Mouse (Mus musculus): ENCODE results near the gene Tbx10. TPM values are rescaled to one million over a fixed set of nuclear protein-coding genes. Genes with fewer than 3 reads are reported as not detected.

Tbx10 gene
- polyA plus RNA-seq, 1 experiment from 2014 or later, result not detected

DNA sequence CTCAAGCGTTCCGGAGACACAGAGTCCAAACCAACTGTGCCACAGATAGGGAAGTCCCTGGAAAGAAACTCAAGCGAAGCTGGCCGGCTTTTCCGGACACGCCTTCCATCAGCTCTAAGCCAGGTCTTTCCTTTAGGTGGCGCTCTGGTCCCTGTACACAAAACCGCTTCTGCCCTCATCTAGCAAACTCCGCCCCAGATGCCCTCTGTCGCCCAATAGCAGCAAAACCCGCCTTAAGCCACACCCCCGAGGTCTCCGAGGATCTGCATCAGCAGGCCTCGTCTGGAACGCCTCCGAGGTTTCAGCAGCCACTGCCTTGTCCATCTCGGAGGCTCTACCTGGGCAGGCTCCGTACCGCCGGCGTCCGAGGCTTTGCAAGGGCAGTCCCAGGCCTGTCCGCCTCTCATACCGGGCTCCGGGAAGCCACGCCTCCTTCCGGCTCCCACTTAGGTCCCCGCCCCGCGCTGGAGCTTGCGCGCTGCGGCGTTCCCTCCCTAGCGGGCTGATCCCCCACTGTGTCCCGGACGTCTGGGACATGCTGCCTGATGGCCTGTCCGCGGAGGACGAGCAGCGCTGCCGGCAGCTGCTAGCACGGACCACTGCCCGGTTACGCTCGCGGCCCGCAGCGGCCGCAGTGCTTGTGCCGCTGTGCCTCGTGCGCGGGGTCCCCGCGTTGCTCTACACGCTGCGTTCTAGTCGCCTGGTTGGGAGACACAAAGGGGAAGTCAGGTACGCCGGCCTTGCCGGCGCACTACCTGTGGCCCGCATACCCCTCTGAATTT is 7.8 kb downstream of the Tbx10 start, which contains the start of the genes Nudt8 and Gm49405:
Gene Nudt8 (plus strand): TSS at position 462 of the 782 bp plus-strand sequence.
Gene Gm49405 (plus strand): TSS at position 508 of the 782 bp plus-strand sequence.
- peak within 1 kb of the TSS; percentile 95 for H3K27ac ChIP-seq (replicated peaks; ENCODE audit: low read depth, low read length)
- H3K36me3 ChIP-seq (replicated peaks; ENCODE audit: control insufficient read depth, insufficient read depth, low read depth, low read length), result no peaks in the 10 kb centered on the region
- ATAC-seq (replicated peaks; ENCODE audit: insufficient number of reproducible peaks, low FRiP score, low TSS enrichment, low read depth), result peak; percentile 88

DNA sequence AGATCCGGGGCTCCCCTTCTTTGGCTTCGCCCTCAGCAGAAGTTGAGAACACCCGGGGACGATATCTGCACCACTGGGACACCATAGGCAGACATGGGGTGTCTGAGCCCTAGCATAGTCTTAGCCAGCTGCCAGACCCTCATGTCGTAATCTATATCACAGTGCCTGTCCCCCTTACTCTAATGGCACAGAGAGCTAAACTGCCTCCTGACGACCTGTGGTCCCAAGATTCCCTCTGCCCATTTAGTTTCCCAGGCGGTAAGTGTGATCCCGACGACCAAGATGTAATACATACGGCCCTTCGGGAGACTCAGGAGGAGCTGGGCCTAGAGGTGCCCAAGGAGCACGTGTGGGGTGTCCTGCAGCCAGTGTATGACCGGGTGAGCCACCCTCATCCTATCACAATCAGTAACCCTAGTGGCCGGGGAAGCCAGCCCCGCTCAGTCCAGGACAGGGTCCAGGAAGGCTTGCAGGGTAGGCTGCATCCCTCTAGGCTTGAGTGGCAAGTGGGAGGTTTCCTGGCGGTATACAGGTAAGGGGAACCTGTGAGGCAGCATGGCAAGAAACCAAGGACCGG is 8.5 kb downstream of the Tbx10 start:
- DNase-seq (ENCODE audit: low spot score), result peak; percentile 37
- ATAC-seq (replicated peaks; ENCODE audit: insufficient number of reproducible peaks, low FRiP score, low TSS enrichment, low read depth), result peak; percentile 24
- H3K9ac ChIP-seq (replicated peaks; ENCODE audit: low read length), result peak overlapping the region; percentile 93
- H3K27me3 ChIP-seq (ENCODE audit: control insufficient read depth, insufficient read depth, low read length), result no peaks in the 10 kb centered on the region
- peak overlapping the region; percentile 78 for H3K4me3 ChIP-seq (ENCODE audit: low read depth, low read length)
- peaks cover 4% of the 10 kb centered on the region; the same call in 1 of the 2 replicates for H3K4me1 ChIP-seq (ENCODE audit: control insufficient read depth, insufficient read depth, low read length)
- H3K4me2 ChIP-seq (ENCODE audit: low read depth, low read length), result peak overlapping the region; percentile 92
- peak overlapping the region; percentile 95 for H3K27ac ChIP-seq (replicated peaks; ENCODE audit: low read depth, low read length)
- WGBS, result 19% methylated on average over 17 of the region's 17 CpGs
- no peaks in the 10 kb centered on the region for H3K9me3 ChIP-seq (replicated peaks; ENCODE audit: control insufficient read depth, low read length)
- peaks cover 3% of the 10 kb centered on the region; the same call in 1 of the 2 replicates for H3K36me3 ChIP-seq (replicated peaks; ENCODE audit: control insufficient read depth, insufficient read depth, low read depth, low read length)

More for the DNA sequence above, 7.8 kb downstream of the Tbx10 start, which contains the start of the genes Nudt8 and Gm49405:
- WGBS, result under 1% methylated on average over 64 of the region's 64 CpGs
- peaks cover 4% of the 10 kb centered on the region; the same call in 1 of the 2 replicates for H3K4me1 ChIP-seq (ENCODE audit: control insufficient read depth, insufficient read depth, low read length)
- DNase-seq (ENCODE audit: low spot score), result peak; percentile 97
- peak within 1 kb of the TSS; percentile 78 for H3K4me3 ChIP-seq (ENCODE audit: low read depth, low read length)
- H3K4me2 ChIP-seq (ENCODE audit: low read depth, low read length), result peak within 1 kb of the TSS; percentile 92
- H3K9me3 ChIP-seq (replicated peaks; ENCODE audit: control insufficient read depth, low read length), result no peaks in the 10 kb centered on the region
- H3K9ac ChIP-seq (replicated peaks; ENCODE audit: low read length), result peak within 1 kb of the TSS; percentile 93
- no peaks in the 10 kb centered on the region for H3K27me3 ChIP-seq (ENCODE audit: control insufficient read depth, insufficient read depth, low read length)

DNA sequence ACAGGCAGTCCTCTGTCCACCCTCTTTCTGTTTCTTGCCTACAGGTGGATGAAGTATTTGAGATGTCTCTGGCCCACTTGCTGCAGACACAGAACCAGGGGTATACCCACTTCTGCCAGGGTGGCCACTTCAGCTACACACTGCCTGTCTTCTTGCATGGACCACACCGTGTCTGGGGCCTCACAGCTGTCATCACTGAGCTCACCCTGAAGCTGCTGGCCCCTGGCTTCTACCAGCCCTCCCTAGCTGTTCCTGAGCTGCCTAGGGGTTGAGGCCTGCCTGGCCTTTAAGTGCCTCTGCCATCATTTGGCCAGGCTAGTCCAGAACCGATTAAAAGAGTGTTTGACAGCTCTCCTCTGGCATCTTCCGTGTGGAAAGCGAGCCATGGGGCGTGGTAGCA is 9.2 kb downstream of the Tbx10 start:
- H3K4me1 ChIP-seq (ENCODE audit: control insufficient read depth, insufficient read depth, low read length), result peaks cover 4% of the 10 kb centered on the region; the same call in 1 of the 2 replicates
- no peak overlapping the region for H3K27ac ChIP-seq (replicated peaks; ENCODE audit: low read depth, low read length)
- WGBS, result 87% methylated on average over 5 of the region's 5 CpGs
- H3K4me2 ChIP-seq (ENCODE audit: low read depth, low read length), result no peak overlapping the region
- peaks cover 6% of the 10 kb centered on the region; the same call in 1 of the 2 replicates for H3K36me3 ChIP-seq (replicated peaks; ENCODE audit: control insufficient read depth, insufficient read depth, low read depth, low read length)
- no peaks in the 10 kb centered on the region for H3K27me3 ChIP-seq (ENCODE audit: control insufficient read depth, insufficient read depth, low read length)
- no peak overlapping the region; the same call in 1 of the 2 replicates for H3K9ac ChIP-seq (replicated peaks; ENCODE audit: low read length)
- H3K9me3 ChIP-seq (replicated peaks; ENCODE audit: control insufficient read depth, low read length), result no peaks in the 10 kb centered on the region
- no peak for DNase-seq (ENCODE audit: low spot score)
- no peak overlapping the region for H3K4me3 ChIP-seq (ENCODE audit: low read depth, low read length)
- ATAC-seq (replicated peaks; ENCODE audit: insufficient number of reproducible peaks, low FRiP score, low TSS enrichment, low read depth), result no peak

DNA sequence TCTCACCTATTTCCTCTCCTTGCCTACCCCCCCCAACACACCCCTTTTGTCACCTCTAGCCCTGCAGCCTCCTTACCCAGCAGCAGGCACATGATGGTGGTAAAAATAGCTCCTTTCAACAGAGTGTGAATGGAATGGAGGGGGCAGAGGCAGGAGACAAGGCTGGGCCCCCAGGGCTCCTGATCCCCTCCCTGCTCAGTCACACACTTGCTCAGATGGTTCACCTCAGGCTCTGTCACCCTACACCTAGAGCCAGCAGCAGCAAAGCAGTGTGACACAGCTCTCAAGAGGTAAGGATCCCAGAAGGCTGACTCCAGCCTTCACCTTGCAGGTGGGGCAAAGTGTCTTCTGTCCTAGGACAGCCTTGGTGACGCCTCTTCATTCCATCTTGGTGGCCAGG is 10.6 kb downstream of the Tbx10 start, which contains the start of gene Doc2g:
Gene Doc2g (plus strand): TSS at position 202 of the 400 bp plus-strand sequence.
- Histone ChIP-seq H3K36me3 (replicated peaks; ENCODE audit: control insufficient read depth, insufficient read depth, low read depth, low read length) (peaks cover 6% of the 10 kb centered on the region), H3K4me1 (ENCODE audit: control insufficient read depth, insufficient read depth, low read length) (peaks cover 4% of the 10 kb centered on the region; the same call in 1 of the 2 replicates), H3K9me3 (replicated peaks; ENCODE audit: control insufficient read depth, low read length) (no peaks in the 10 kb centered on the region), H3K9ac (replicated peaks; ENCODE audit: low read length) (no peak within 1 kb of the TSS), H3K4me3 (ENCODE audit: low read depth, low read length) (no peak within 1 kb of the TSS), H3K4me2 (ENCODE audit: low read depth, low read length) (no peak within 1 kb of the TSS), H3K27me3 (ENCODE audit: control insufficient read depth, insufficient read depth, low read length) (no peaks in the 10 kb centered on the region), H3K27ac (replicated peaks; ENCODE audit: low read depth, low read length) (no peak within 1 kb of the TSS)
- no peak for ATAC-seq (replicated peaks; ENCODE audit: insufficient number of reproducible peaks, low FRiP score, low TSS enrichment, low read depth)
- no peak for DNase-seq (ENCODE audit: low spot score)
- WGBS, result 94% methylated on average over 1 of the region's 1 CpGs

DNA sequence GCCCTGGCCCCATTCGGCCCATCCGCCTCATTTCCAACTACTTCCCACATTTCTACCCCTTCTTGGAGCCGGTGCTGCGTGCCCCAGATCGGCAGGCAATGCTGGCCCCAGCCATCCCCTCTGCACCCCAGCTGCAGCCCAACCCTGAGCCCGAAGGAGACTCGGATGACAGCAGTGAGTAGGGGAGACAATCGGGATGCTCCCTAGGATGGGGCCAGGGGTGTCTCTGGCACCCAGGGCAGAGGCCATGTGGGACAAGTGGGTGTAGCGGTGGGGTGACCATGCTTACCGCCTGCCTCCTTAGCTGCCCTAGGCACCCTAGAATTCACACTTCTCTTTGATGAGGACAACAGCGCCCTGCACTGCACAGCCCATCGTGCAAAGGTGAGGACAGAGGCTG is 11.1 kb downstream of the Tbx10 start:
- ATAC-seq (replicated peaks; ENCODE audit: insufficient number of reproducible peaks, low FRiP score, low TSS enrichment, low read depth), result no peak
- Histone ChIP-seq H3K9me3 (replicated peaks; ENCODE audit: control insufficient read depth, low read length) (no peaks in the 10 kb centered on the region), H3K9ac (replicated peaks; ENCODE audit: low read length) (no peak overlapping the region), H3K4me1 (ENCODE audit: control insufficient read depth, insufficient read depth, low read length) (peaks cover 4% of the 10 kb centered on the region; the same call in 1 of the 2 replicates), H3K4me2 (ENCODE audit: low read depth, low read length) (no peak overlapping the region), H3K4me3 (ENCODE audit: low read depth, low read length) (no peak overlapping the region), H3K27me3 (ENCODE audit: control insufficient read depth, insufficient read depth, low read length) (no peaks in the 10 kb centered on the region), H3K36me3 (replicated peaks; ENCODE audit: control insufficient read depth, insufficient read depth, low read depth, low read length) (peaks cover 6% of the 10 kb centered on the region), H3K27ac (replicated peaks; ENCODE audit: low read depth, low read length) (no peak overlapping the region)
- WGBS, result 79% methylated on average over 11 of the region's 12 CpGs
- DNase-seq (ENCODE audit: low spot score), result no peak

DNA sequence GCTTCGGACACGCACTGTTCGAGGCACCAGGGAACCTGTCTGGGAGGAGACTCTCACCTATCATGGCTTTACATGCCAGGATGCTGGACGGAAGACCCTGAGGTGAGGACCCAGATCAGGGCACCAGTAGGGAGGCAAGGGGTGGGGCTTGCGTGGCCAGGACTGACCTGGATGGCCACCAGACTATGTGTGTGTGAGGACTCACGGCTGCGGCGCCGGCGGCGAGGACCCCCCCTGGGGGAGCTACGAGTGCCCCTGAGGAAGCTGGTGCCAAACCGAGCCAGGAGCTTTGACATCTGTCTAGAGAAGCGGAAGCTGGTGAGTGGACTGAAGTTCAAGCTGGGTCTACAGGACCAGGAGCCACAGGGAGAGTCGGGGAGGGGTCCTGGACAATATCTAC is 11.8 kb downstream of the Tbx10 start:
- no peak overlapping the region for H3K4me3 ChIP-seq (ENCODE audit: low read depth, low read length)
- H3K9ac ChIP-seq (replicated peaks; ENCODE audit: low read length), result no peak overlapping the region
- no peaks in the 10 kb centered on the region for H3K27me3 ChIP-seq (ENCODE audit: control insufficient read depth, insufficient read depth, low read length)
- no peak overlapping the region for H3K27ac ChIP-seq (replicated peaks; ENCODE audit: low read depth, low read length)
- peaks cover 6% of the 10 kb centered on the region for H3K36me3 ChIP-seq (replicated peaks; ENCODE audit: control insufficient read depth, insufficient read depth, low read depth, low read length)
- H3K4me2 ChIP-seq (ENCODE audit: low read depth, low read length), result no peak overlapping the region
- peaks cover 4% of the 10 kb centered on the region; the same call in 1 of the 2 replicates for H3K4me1 ChIP-seq (ENCODE audit: control insufficient read depth, insufficient read depth, low read length)
- 88% methylated on average over 15 of the region's 15 CpGs for WGBS
- DNase-seq (ENCODE audit: low spot score) (no peak), ATAC-seq (replicated peaks; ENCODE audit: insufficient number of reproducible peaks, low FRiP score, low TSS enrichment, low read depth) (no peak)
- no peaks in the 10 kb centered on the region for H3K9me3 ChIP-seq (replicated peaks; ENCODE audit: control insufficient read depth, low read length)

DNA sequence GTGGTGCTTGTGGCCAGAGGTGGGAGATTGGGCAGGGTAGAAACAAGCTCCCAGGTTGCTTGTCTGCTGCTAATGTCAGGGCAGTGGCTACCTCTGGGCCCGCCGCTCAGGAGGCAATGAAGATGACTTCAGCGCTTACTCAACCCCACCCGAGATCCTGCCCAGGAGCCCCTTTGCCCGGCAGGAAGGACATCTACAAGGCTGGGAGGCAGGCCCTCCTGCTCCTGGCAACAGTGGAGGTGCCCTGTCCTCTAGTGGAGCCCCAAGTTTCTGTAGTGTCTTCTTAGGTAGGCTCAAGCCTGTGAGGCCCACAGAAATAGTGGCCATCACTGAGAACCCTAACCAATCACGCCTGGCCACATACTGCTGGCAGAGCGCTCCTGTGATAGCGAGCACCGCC is 12.5 kb downstream of the Tbx10 start:
- peaks cover 10% of the 10 kb centered on the region for H3K36me3 ChIP-seq (replicated peaks; ENCODE audit: control insufficient read depth, insufficient read depth, low read depth, low read length)
- H3K27ac ChIP-seq (replicated peaks; ENCODE audit: low read depth, low read length), result no peak overlapping the region
- H3K9ac ChIP-seq (replicated peaks; ENCODE audit: low read length), result no peak overlapping the region
- 82% methylated on average over 9 of the region's 9 CpGs for WGBS
- H3K4me1 ChIP-seq (ENCODE audit: control insufficient read depth, insufficient read depth, low read length), result peaks cover 4% of the 10 kb centered on the region; the same call in 1 of the 2 replicates
- no peaks in the 10 kb centered on the region for H3K9me3 ChIP-seq (replicated peaks; ENCODE audit: control insufficient read depth, low read length)
- no peak overlapping the region for H3K4me3 ChIP-seq (ENCODE audit: low read depth, low read length)
- ATAC-seq (replicated peaks; ENCODE audit: insufficient number of reproducible peaks, low FRiP score, low TSS enrichment, low read depth) (no peak), DNase-seq (ENCODE audit: low spot score) (no peak)
- H3K27me3 ChIP-seq (ENCODE audit: control insufficient read depth, insufficient read depth, low read length), result no peaks in the 10 kb centered on the region
- no peak overlapping the region for H3K4me2 ChIP-seq (ENCODE audit: low read depth, low read length)

DNA sequence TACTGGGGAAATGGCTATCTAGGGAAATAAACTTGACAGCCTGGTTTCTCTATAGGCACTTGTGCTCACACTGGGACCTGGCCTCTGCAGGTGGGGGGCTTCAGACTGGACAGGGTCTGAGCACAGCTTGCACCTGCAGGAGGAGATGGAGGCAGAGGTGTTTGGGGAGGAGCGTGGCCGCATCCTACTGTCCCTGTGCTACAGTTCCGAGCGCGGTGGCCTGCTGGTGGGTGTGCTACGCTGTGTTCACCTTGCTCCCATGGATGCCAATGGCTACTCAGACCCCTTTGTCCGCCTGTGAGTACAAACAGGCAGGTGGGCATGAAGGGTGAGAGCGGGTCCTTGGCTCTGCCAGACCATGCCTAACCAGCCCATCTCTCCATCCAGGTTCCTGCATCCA is 13.4 kb downstream of the Tbx10 start:
- no peak overlapping the region for H3K9ac ChIP-seq (replicated peaks; ENCODE audit: low read length)
- H3K4me2 ChIP-seq (ENCODE audit: low read depth, low read length), result no peak overlapping the region
- ATAC-seq (replicated peaks; ENCODE audit: insufficient number of reproducible peaks, low FRiP score, low TSS enrichment, low read depth), result no peak
- H3K27ac ChIP-seq (replicated peaks; ENCODE audit: low read depth, low read length), result no peak overlapping the region
- no peak for DNase-seq (ENCODE audit: low spot score)
- H3K4me3 ChIP-seq (ENCODE audit: low read depth, low read length), result no peak overlapping the region
- H3K4me1 ChIP-seq (ENCODE audit: control insufficient read depth, insufficient read depth, low read length), result peaks cover 3% of the 10 kb centered on the region; the same call in 1 of the 2 replicates
- H3K36me3 ChIP-seq (replicated peaks; ENCODE audit: control insufficient read depth, insufficient read depth, low read depth, low read length), result peaks cover 10% of the 10 kb centered on the region
- H3K27me3 ChIP-seq (ENCODE audit: control insufficient read depth, insufficient read depth, low read length), result no peaks in the 10 kb centered on the region
- no peaks in the 10 kb centered on the region for H3K9me3 ChIP-seq (replicated peaks; ENCODE audit: control insufficient read depth, low read length)
- 90% methylated on average over 8 of the region's 8 CpGs for WGBS
